Mouse (Mus musculus): ENCODE measurements around the gene Tmem88.
A peak's percentile ranks its signal among the peaks of the same experiment; 100 is the strongest.

GRCm38 (mm10) chr11:69431829-69432639, 34.0 kb upstream of the Tmem88 start:
- TF ChIP-seq MAX (IDR thresholded peaks at IDR 0.05) (peak; percentile 35), CTCF (IDR thresholded peaks at IDR 0.05; ENCODE audit: control insufficient read depth, insufficient read depth, insufficient read length) (peak; percentile 61), MYOG (IDR thresholded peaks at IDR 0.05; ENCODE audit: control insufficient read depth, extremely low read depth, insufficient read length) (no peak), FOSL1 (IDR thresholded peaks at IDR 0.05; ENCODE audit: insufficient read depth, low read length, poor library complexity, severe bottlenecking) (no peak)

Measured in C2C12 (cell line).